Mouse (Mus musculus) adrenal gland, postnatal 10 days (tissue): ENCODE data around the gene Luc7l2. TPM values are rescaled to one million over a fixed set of nuclear protein-coding genes. Genes with fewer than 3 reads are reported as not detected.
A peak's percentile ranks its signal among the peaks of the same experiment; 100 is the strongest.

ENCODE experiments used
- DNase-seq: peaks from one replicate; pipeline ENCODE4 v3.0.0; 2021; ENCODE audit warnings: mixed read lengths
- microRNA-seq: library from miRNA; unstranded; fragments of <30 nt; microRNA quantifications from one replicate; pipeline ENCODE4 v1.2.0, GENCODE M21; 2021
- total RNA-seq, 2 experiments: library from RNA; stranded (reverse); gene quantifications; 2 replicates each; pipeline ENCODE4 v1.2.3; 2021

Gene Luc7l2
- total RNA-seq, 2 experiments from 2014 or later: 116 to 184 TPM

GRCm38 (mm10) chr6:38650263-38650937 is 99.3 kb downstream of the Luc7l2 start:
- peak; percentile 80 for DNase-seq

Small RNAs within 50 kb of the gene (microRNA-seq; reads per million reads assigned to microRNA genes)
- gene Mir7670: not detected

Other genes starting within 250 kb of the Luc7l2 start
- gene Zc3hav1, start 196.7 kb upstream of the Luc7l2 start, total RNA-seq: 10 to 100 TPM; 36.1 to 42.0 TPM
- gene Ttc26, start 169.9 kb upstream of the Luc7l2 start, total RNA-seq: 1 to 10 TPM; 2.9 to 3.2 TPM
- gene Ubn2, start 117.4 kb upstream of the Luc7l2 start, total RNA-seq: 10 to 100 TPM; 20.4 to 31.3 TPM
- 100 to 1,000 TPM; 204 to 233 TPM for gene Fmc1, start 17.8 kb upstream of the Luc7l2 start, total RNA-seq
- gene Klrg2, start 85.9 kb downstream of the Luc7l2 start, total RNA-seq: under 1 TPM; 0.42 to 0.96 TPM
- gene Clec2l, start 111.7 kb downstream of the Luc7l2 start, total RNA-seq: 1 to 10 TPM; 3.2 to 4.2 TPM